Mouse (Mus musculus): ENCODE measurements around the gene Kcnma1. TPM values are rescaled to one million over a fixed set of nuclear protein-coding genes. Genes with fewer than 3 reads are reported as not detected.

Kcnma1 gene
- polyA plus RNA-seq, 1 experiment from 2014 or later: 6.5 TPM

DNA sequence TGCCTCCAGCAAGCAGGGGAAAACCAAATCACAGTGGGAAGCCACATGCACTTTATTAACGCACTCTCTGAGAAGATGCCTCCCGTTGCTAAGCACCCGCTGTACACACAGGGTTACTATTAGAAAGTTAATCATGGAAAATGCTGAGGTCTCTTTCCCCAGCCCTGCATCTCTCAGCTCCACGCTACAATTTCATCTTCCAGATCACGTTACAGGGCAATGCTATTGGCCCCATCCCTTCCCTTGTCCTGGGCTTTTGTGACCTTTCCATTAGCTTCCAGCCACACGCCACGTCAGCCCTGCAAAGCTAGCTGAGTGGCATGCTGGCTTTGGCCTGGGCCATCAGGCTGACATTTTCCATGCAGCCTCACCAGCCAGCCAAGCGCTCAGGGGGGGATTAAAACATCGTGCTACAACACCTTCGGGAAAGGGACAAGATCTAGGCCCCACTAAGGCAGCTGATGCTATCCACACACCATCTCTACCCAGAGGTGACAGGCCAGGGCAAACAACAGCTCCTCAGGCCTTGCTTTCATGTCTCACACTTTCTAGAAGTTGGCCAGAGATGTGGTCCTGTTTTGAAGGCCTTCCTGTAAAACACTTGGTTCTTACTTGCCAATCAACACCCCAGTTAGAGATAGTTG lies 111.5 kb downstream of the Kcnma1 start:
- H3K27me3 ChIP-seq: no peaks in the 10 kb centered on the region
- ATAC-seq (ENCODE audit: insufficient number of reproducible peaks, low FRiP score, low TSS enrichment, low read depth): peak; percentile 54
- no peaks in the 10 kb centered on the region for H3K9me3 ChIP-seq (replicated peaks)
- no peak overlapping the region for H3K4me2 ChIP-seq (replicated peaks)
- H3K4me1 ChIP-seq: peaks cover 8% of the 10 kb centered on the region; the same call in 1 of the 2 replicates
- no peak overlapping the region for H3K9ac ChIP-seq
- no peak overlapping the region for H3K27ac ChIP-seq (replicated peaks)
- 27% methylated on average over 10 of the region's 10 CpGs for WGBS
- H3K36me3 ChIP-seq: no peaks in the 10 kb centered on the region
- no peak overlapping the region for H3K4me3 ChIP-seq (replicated peaks)

DNA sequence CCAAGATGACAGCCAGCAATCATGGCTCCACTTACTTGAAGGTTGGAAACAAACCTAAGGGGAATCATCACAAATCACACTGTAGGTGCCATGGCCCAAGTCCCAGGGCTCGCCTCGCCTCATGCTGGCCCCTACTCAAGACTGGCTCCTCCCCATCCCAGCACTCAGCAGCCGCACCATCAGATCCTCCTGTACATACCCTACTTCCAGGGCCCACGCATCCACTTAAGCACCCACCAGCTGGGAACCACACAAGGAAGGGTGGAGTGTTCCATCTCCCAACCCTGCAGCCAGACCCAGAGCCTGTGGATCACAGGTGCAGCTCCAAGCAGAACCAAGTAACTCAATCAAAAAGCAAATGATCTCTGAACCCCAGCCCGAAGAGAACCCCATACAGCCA lies 114.8 kb downstream of the Kcnma1 start:
- H3K4me3 ChIP-seq (replicated peaks): no peak overlapping the region
- H3K9ac ChIP-seq: no peak overlapping the region
- H3K27ac ChIP-seq (replicated peaks): no peak overlapping the region
- 91% methylated on average over 5 of the region's 5 CpGs for WGBS
- H3K9me3 ChIP-seq (replicated peaks): no peaks in the 10 kb centered on the region
- H3K36me3 ChIP-seq: no peaks in the 10 kb centered on the region
- no peaks in the 10 kb centered on the region for H3K27me3 ChIP-seq
- no peak for ATAC-seq (ENCODE audit: insufficient number of reproducible peaks, low FRiP score, low TSS enrichment, low read depth)
- peaks cover 8% of the 10 kb centered on the region; the same call in 1 of the 2 replicates for H3K4me1 ChIP-seq
- no peak overlapping the region for H3K4me2 ChIP-seq (replicated peaks)

DNA sequence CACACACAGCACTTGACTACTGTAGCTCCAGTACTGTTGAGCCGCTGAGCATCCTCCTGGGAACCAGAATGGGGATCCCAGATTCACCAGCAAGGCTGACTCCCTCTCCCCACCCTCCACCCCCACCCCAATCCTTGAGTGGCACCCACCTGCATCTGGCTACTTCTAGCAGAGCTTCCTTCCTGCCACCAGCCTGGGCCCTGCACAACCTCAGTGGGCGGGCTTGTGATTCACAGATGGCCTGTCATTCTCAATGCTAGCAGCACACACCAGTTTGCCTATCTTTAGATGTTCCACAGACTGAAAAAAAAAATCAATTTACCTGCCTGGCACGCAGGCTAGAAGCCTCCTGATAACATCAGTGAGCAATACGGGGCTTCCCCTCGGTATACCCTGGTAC lies 116.5 kb downstream of the Kcnma1 start:
- H3K27me3 ChIP-seq: no peaks in the 10 kb centered on the region
- H3K4me2 ChIP-seq (replicated peaks): no peak overlapping the region
- H3K4me3 ChIP-seq (replicated peaks): no peak overlapping the region
- WGBS: 82% methylated on average over 5 of the region's 5 CpGs
- no peaks in the 10 kb centered on the region for H3K9me3 ChIP-seq (replicated peaks)
- H3K36me3 ChIP-seq: no peaks in the 10 kb centered on the region
- no peak overlapping the region for H3K9ac ChIP-seq
- no peak for ATAC-seq (ENCODE audit: insufficient number of reproducible peaks, low FRiP score, low TSS enrichment, low read depth)
- H3K4me1 ChIP-seq: peaks cover 8% of the 10 kb centered on the region; the same call in 1 of the 2 replicates
- H3K27ac ChIP-seq (replicated peaks): no peak overlapping the region

- Histone ChIP-seq H3K4me3 (replicated peaks) (no peak overlapping the region), H3K9me3 (replicated peaks) (no peaks in the 10 kb centered on the region), H3K27ac (replicated peaks) (no peak overlapping the region), H3K4me2 (replicated peaks) (no peak overlapping the region), H3K9ac (no peak overlapping the region), H3K27me3 (no peaks in the 10 kb centered on the region), H3K4me1 (0 out of 2 replicates have a peak, but pooled peaks cover 6% of the 10 kb centered on the region), H3K36me3 (no peaks in the 10 kb centered on the region)
- 74% methylated on average over 3 of the region's 3 CpGs for WGBS
- no peak for ATAC-seq (ENCODE audit: insufficient number of reproducible peaks, low FRiP score, low TSS enrichment, low read depth)
Observed at GRCm38 (mm10) chr14:23896036-23896435, 118.3 kb downstream of the Kcnma1 start.

DNA sequence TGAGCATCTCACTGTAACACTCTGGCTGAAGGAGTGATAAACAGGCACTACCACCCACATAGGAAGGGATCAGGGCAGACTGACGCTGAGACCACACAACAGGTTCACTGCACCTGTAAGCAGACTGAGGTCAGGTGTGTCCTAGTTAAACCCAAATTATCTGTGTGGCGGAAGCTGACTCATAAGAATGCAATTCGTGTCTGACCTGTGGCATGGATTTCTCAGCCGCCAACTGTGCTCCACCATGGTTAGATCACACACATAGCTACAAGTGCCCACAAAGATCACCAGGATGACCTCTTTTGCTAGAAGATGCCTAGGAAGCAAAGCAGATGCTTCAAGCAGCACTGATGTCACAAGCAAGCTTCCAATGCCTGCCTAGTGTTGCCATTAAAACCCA lies 128.2 kb downstream of the Kcnma1 start:
- Histone ChIP-seq H3K4me1 (peaks cover 6% of the 10 kb centered on the region), H3K9ac (no peak overlapping the region), H3K27me3 (no peaks in the 10 kb centered on the region), H3K9me3 (replicated peaks) (no peaks in the 10 kb centered on the region), H3K27ac (replicated peaks) (no peak overlapping the region), H3K4me3 (replicated peaks) (no peak overlapping the region), H3K4me2 (replicated peaks) (no peak overlapping the region), H3K36me3 (no peaks in the 10 kb centered on the region)
- WGBS: 62% methylated on average over 4 of the region's 4 CpGs
- ATAC-seq (ENCODE audit: insufficient number of reproducible peaks, low FRiP score, low TSS enrichment, low read depth): no peak

DNA sequence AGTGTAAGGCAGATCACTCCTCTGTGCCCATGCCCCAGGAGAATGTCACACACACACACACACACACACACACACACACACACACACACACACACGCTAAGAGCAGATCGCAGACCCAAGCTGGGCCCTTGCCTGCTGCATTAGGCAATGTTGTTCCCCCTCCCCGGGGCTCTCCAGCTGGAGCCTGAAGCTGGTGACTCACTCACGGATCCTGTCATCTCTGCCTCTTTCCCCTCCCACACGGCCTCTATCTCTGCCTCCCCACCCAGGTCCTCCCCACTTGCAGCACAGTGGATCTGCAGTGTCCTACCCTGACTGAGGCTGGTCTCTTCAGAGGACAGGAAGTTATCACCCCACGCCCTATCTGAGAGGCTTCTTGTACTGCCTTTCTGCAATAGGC lies 128.8 kb downstream of the Kcnma1 start:
- Histone ChIP-seq H3K4me2 (replicated peaks) (no peak overlapping the region), H3K27me3 (no peaks in the 10 kb centered on the region), H3K9me3 (replicated peaks) (no peaks in the 10 kb centered on the region), H3K4me3 (replicated peaks) (no peak overlapping the region), H3K4me1 (peaks cover 6% of the 10 kb centered on the region), H3K9ac (no peak overlapping the region), H3K36me3 (no peaks in the 10 kb centered on the region), H3K27ac (replicated peaks) (no peak overlapping the region)
- ATAC-seq (ENCODE audit: insufficient number of reproducible peaks, low FRiP score, low TSS enrichment, low read depth): peak; percentile 39; the same call in 1 of the 2 replicates
- 43% methylated on average over 6 of the region's 6 CpGs for WGBS

GRCm38 (mm10) chr14:23885071-23885470 lies 129.2 kb downstream of the Kcnma1 start:
- Histone ChIP-seq H3K4me1 (peaks cover 6% of the 10 kb centered on the region), H3K36me3 (no peaks in the 10 kb centered on the region), H3K27me3 (no peaks in the 10 kb centered on the region), H3K27ac (replicated peaks) (no peak overlapping the region; the same call in 1 of the 2 replicates), H3K4me3 (replicated peaks) (no peak overlapping the region), H3K9ac (no peak overlapping the region), H3K4me2 (replicated peaks) (no peak overlapping the region), H3K9me3 (replicated peaks) (no peaks in the 10 kb centered on the region)
- 76% methylated on average over 4 of the region's 4 CpGs for WGBS
- ATAC-seq (ENCODE audit: insufficient number of reproducible peaks, low FRiP score, low TSS enrichment, low read depth): no peak

DNA sequence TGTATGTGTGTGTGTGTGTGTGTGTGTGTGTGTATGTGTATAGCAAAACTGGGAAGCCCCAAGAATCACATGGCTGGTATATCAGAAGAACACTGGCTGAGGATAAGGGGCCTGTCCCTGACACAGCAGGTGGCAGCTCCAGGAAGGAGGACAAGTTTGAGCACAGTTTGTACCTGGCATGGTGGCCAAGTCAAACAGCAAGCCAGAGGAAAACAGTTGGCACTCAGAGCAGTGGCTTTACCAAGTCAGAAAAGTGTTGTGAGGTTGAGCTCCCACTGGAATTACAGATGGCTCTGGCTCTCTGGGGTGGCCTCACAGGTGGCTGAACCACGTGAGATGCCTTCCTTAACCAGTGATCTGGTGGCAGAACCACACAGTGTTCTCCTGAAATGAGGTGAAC lies 132.3 kb downstream of the Kcnma1 start:
- Histone ChIP-seq H3K9ac (no peak overlapping the region), H3K36me3 (no peaks in the 10 kb centered on the region), H3K27ac (replicated peaks) (no peak overlapping the region), H3K4me3 (replicated peaks) (no peak overlapping the region), H3K4me2 (replicated peaks) (no peak overlapping the region), H3K27me3 (no peaks in the 10 kb centered on the region), H3K4me1 (peaks cover 6% of the 10 kb centered on the region), H3K9me3 (replicated peaks) (no peaks in the 10 kb centered on the region)
- no peak for ATAC-seq (ENCODE audit: insufficient number of reproducible peaks, low FRiP score, low TSS enrichment, low read depth)
- 61% methylated on average over 1 of the region's 1 CpGs for WGBS

DNA sequence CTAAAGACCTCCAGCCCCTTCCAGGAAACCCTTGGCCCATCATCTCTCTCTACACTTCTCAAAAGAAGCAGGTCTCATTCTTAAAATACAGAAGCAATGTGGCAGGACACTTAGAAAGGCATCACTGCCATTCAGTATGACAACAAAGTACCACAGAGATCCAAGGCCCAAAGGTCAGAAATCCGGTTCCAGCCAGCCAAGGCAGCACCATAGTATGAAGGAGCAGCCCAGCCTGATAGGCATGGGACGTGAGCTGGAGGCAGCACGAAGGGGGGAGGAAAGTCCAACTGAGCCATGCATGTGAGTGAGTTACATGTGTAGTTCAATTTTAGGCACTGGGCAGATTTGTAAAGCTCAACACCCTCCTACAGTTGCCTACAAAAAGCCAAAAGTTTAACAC lies 135.0 kb downstream of the Kcnma1 start:
- no peak overlapping the region for H3K9ac ChIP-seq
- H3K4me3 ChIP-seq (replicated peaks): no peak overlapping the region
- ATAC-seq (ENCODE audit: insufficient number of reproducible peaks, low FRiP score, low TSS enrichment, low read depth): no peak
- 77% methylated on average over 3 of the region's 3 CpGs for WGBS
- H3K27ac ChIP-seq (replicated peaks): no peak overlapping the region
- H3K27me3 ChIP-seq: no peaks in the 10 kb centered on the region
- H3K36me3 ChIP-seq: no peaks in the 10 kb centered on the region
- H3K9me3 ChIP-seq (replicated peaks): no peaks in the 10 kb centered on the region
- H3K4me2 ChIP-seq (replicated peaks): no peak overlapping the region
- H3K4me1 ChIP-seq: no peaks in the 10 kb centered on the region

- WGBS: 77% methylated on average over 5 of the region's 5 CpGs
- Histone ChIP-seq H3K9ac (no peak overlapping the region), H3K4me3 (replicated peaks) (no peak overlapping the region), H3K9me3 (replicated peaks) (no peaks in the 10 kb centered on the region), H3K27ac (replicated peaks) (no peak overlapping the region), H3K36me3 (no peaks in the 10 kb centered on the region), H3K27me3 (no peaks in the 10 kb centered on the region), H3K4me2 (replicated peaks) (no peak overlapping the region), H3K4me1 (no peaks in the 10 kb centered on the region)
- ATAC-seq (ENCODE audit: insufficient number of reproducible peaks, low FRiP score, low TSS enrichment, low read depth): no peak
Observed at GRCm38 (mm10) chr14:23877561-23877960, 136.7 kb downstream of the Kcnma1 start.

- H3K9me3 ChIP-seq (replicated peaks): no peaks in the 10 kb centered on the region
- ATAC-seq (ENCODE audit: insufficient number of reproducible peaks, low FRiP score, low TSS enrichment, low read depth): no peak
- H3K27me3 ChIP-seq: no peaks in the 10 kb centered on the region
- 79% methylated on average over 2 of the region's 2 CpGs for WGBS
- no peaks in the 10 kb centered on the region for H3K36me3 ChIP-seq
- no peak overlapping the region for H3K9ac ChIP-seq
- no peaks in the 10 kb centered on the region for H3K4me1 ChIP-seq
- no peak overlapping the region for H3K4me3 ChIP-seq (replicated peaks)
- no peak overlapping the region for H3K4me2 ChIP-seq (replicated peaks)
- no peak overlapping the region for H3K27ac ChIP-seq (replicated peaks)
Observed at GRCm38 (mm10) chr14:23874545-23874944, 139.7 kb downstream of the Kcnma1 start.

- Histone ChIP-seq H3K36me3 (no peaks in the 10 kb centered on the region), H3K27me3 (no peaks in the 10 kb centered on the region), H3K9ac (no peak overlapping the region), H3K9me3 (replicated peaks) (no peaks in the 10 kb centered on the region), H3K4me3 (replicated peaks) (no peak overlapping the region), H3K27ac (replicated peaks) (no peak overlapping the region), H3K4me1 (no peaks in the 10 kb centered on the region), H3K4me2 (replicated peaks) (no peak overlapping the region)
- 81% methylated on average over 4 of the region's 4 CpGs for WGBS
- ATAC-seq (ENCODE audit: insufficient number of reproducible peaks, low FRiP score, low TSS enrichment, low read depth): no peak
Observed at GRCm38 (mm10) chr14:23857034-23857433, 157.3 kb downstream of the Kcnma1 start.
